Mouse (Mus musculus) lung, postnatal 14 days (tissue): ENCODE measurements around the gene Pafah1b3.

Experiments
- DNase-seq: peaks from one replicate; pipeline ENCODE4 v3.0.0; 2021

Gene Pafah1b3

GRCm38 (mm10) chr7:25305481-25305880, 7.7 kb upstream of the Pafah1b3 start:
- DNase-seq = no peak

GRCm38 (mm10) chr7:25303685-25304006, 5.9 kb upstream of the Pafah1b3 start:
- no peak for DNase-seq

GRCm38 (mm10) chr7:25303003-25303684, 5.4 kb upstream of the Pafah1b3 start:
- no peak for DNase-seq

GRCm38 (mm10) chr7:25301063-25301462, 3.3 kb upstream of the Pafah1b3 start, which contains the start of gene Prr19:
Prr19 (plus strand) TSS chr7:25301411.
- DNase-seq = no peak

GRCm38 (mm10) chr7:25296945-25297453, 787 bp downstream of the Pafah1b3 start:
- no peak for DNase-seq

GRCm38 (mm10) chr7:25294960-25295722, 2.6 kb downstream of the Pafah1b3 start:
- no peak for DNase-seq

- no peak for DNase-seq
These were observed 3.3 kb downstream of the Pafah1b3 start for GRCm38 (mm10) chr7:25294495-25294894.

- no peak for DNase-seq
These were observed 4.5 kb downstream of the Pafah1b3 start for GRCm38 (mm10) chr7:25293191-25293739.

- no peak for DNase-seq
These were observed 5.7 kb downstream of the Pafah1b3 start for GRCm38 (mm10) chr7:25292107-25292506.

- DNase-seq = peak; percentile 62
These were observed 6.9 kb downstream of the Pafah1b3 start for GRCm38 (mm10) chr7:25290911-25291310.

GRCm38 (mm10) chr7:25290463-25290862, 7.3 kb downstream of the Pafah1b3 start:
- DNase-seq = no peak

- DNase-seq = no peak
These were observed 7.9 kb downstream of the Pafah1b3 start for GRCm38 (mm10) chr7:25289925-25290324.

GRCm38 (mm10) chr7:25288721-25289120, 9.1 kb downstream of the Pafah1b3 start:
- no peak for DNase-seq

- DNase-seq = no peak
These were observed 9.8 kb downstream of the Pafah1b3 start for GRCm38 (mm10) chr7:25288011-25288410.

GRCm38 (mm10) chr7:25286989-25287388, 10.8 kb downstream of the Pafah1b3 start:
- no peak for DNase-seq

GRCm38 (mm10) chr7:25285511-25286238, 12.1 kb downstream of the Pafah1b3 start:
- DNase-seq = no peak

GRCm38 (mm10) chr7:25284766-25285165, 13.0 kb downstream of the Pafah1b3 start:
- DNase-seq = no peak

- no peak for DNase-seq
These were observed 13.6 kb downstream of the Pafah1b3 start for GRCm38 (mm10) chr7:25284171-25284570.

GRCm38 (mm10) chr7:25283637-25284036, 14.1 kb downstream of the Pafah1b3 start:
- no peak for DNase-seq

GRCm38 (mm10) chr7:25282731-25283211, 15.0 kb downstream of the Pafah1b3 start:
- DNase-seq = peak; percentile 44

- DNase-seq = peak; percentile 99
These were observed 15.8 kb downstream of the Pafah1b3 start for GRCm38 (mm10) chr7:25281734-25282601.

- DNase-seq = no peak
These were observed 16.5 kb downstream of the Pafah1b3 start for GRCm38 (mm10) chr7:25281166-25281733.
